Mouse (Mus musculus): Measurements from ENCODE around the gene Rela.

Rela gene

GRCm38 (mm10) chr19:5636036-5636570, 1.2 kb upstream of the Rela start:
- no peak for DNase-seq (ENCODE audit: low read depth, low spot score)

GRCm38 (mm10) chr19:5636571-5637041, 677 bp upstream of the Rela start:
- no peak for DNase-seq (ENCODE audit: low read depth, low spot score)

- DNase-seq (ENCODE audit: low read depth, low spot score): no peak
Measured at GRCm38 (mm10) chr19:5638416-5639005, 1.2 kb downstream of the Rela start.

DNA sequence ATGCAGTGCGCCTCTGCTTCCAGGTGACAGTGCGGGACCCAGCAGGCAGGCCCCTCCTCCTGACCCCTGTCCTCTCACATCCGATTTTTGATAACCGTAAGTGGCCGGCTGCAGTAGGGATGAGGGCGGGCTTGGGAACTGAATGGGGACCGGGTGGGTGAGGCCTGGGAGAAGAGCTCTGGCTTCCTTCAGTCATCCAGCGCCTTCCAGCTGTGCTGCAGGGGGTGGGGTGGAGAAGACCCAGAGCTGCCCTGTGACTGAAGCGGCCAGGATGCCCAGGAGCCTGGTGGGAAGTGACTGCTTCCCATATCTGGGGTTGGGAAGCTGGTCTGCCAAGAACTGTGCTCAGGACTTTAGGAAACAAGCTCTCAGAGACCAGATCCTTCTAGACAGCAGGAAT, 3.1 kb downstream of the Rela start:
- DNase-seq (ENCODE audit: low read depth, low spot score): no peak

GRCm38 (mm10) chr19:5641021-5641420, 3.7 kb downstream of the Rela start:
- no peak for DNase-seq (ENCODE audit: low read depth, low spot score)

GRCm38 (mm10) chr19:5641641-5642040, 4.4 kb downstream of the Rela start:
- no peak for DNase-seq (ENCODE audit: low read depth, low spot score)

DNA sequence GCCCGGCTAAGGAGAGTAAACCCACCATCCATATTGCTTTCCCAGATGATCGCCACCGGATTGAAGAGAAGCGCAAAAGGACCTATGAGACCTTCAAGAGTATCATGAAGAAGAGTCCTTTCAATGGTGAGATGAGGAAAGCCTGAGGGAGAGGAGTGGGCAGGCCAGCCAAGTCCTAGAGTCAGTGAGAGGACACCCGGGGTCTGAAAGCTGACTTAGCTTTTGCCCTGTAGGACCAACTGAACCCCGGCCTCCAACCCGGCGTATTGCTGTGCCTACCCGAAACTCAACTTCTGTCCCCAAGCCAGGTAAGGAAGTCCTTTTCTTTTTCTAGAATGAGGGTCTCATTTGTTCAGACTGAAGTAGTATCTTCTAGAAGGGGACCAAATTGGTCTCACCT, 8.0 kb downstream of the Rela start:
- DNase-seq (ENCODE audit: low read depth, low spot score): no peak

DNA sequence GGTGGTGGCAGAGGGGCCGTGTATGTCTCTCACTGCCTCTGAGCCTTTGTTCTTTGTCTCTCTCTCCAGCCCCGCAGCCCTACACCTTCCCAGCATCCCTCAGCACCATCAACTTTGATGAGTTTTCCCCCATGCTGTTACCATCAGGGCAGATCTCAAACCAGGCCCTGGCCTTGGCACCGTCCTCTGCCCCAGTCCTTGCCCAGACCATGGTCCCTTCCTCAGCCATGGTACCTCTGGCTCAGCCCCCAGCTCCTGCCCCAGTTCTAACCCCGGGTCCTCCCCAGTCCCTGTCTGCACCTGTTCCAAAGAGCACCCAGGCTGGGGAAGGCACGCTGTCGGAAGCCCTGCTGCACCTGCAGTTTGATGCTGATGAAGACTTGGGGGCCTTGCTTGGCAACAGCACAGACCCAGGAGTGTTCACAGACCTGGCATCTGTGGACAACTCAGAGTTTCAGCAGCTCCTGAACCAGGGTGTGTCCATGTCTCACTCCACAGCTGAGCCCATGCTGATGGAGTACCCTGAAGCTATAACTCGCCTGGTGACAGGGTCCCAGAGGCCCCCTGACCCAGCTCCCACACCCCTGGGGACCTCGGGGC, 9.5 kb downstream of the Rela start:
- DNase-seq (ENCODE audit: low read depth, low spot score): no peak

DNA sequence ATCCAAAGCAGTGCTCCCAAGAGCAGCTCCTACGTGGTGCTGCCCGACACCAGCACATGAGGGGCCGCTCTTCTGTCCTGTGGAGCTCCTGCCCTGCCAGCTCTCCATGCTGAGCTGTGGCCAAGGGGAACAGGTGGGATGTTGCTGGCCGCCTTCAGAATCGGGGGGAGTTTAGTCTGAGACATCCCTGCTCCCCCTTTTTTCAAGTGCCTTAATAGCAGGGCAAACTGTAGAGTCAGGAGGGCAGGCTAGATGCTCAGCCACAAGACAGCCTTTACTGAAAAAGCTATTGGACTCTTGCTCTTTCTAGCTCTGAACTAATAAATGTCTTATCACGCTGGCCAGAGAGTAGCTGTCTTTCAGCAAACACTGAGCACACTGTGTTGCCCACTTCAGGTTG, 10.5 kb downstream of the Rela start:
- no peak for DNase-seq (ENCODE audit: low read depth, low spot score)

DNA sequence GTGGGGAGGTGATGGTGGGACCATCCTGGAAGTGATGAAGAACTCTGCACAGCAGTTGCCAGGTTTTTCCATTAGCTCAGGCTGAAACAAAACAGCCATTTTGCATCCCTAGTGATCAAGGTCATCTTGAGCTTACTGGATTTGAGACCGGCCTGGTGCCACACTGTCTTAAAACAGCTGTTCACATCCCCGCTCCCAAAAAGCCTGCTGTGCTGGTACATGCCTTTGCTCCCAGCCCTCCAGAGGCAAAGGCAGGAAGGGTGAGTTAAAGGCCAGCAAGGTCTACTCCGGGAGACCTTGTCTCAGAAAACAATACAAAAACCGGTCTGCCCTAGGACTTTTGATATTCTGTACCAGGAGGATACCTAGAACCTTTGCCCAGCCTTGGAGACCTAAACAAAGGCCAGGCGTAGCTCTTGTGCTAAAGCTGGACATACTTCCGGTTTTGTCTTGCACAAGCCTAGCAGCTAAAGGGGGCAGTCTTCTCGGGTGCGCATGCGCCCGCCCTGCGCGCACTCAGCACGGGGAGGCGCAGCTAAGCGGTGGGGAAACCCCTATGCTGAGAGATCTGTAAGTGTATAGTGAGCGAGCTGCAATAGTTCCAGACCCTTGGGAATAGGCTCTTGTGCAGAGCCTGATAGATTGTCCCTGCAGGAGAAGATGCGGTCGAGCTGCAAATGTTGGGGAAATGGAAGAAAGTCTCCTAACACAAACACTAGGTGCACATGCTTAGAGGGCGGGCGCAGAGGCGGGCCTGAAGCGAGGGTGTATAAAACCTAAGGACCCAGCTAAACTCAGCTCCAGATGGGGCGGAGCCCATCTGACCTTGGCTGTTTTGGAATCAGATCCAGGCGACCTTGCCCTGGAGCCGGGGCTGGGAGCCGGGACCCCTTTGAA, 11.4 kb downstream of the Rela start:
- DNase-seq (ENCODE audit: low read depth, low spot score): peak; percentile 32

DNA sequence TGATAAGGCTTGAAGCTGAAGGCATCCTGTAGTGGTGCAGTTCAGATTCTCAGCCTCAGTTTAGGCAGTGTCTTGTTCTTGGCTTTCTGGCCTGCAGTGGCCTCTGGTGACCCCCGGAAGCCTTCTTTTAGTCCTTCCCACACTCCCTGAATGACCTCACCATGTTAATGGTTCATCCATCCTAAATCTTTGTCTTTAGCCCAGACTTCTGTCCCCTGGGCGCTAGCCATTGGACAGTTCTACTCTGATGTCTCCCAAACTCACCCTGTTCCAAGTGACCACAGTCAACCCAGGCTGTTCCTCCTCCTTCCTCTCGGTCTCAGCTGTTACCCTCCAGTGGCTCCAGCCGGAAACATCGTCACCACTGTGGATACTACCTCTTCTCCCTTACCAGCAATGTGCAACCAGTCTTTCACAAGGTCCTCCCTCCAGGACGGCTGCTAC, 12.0 kb downstream of the Rela start:
- no peak for DNase-seq (ENCODE audit: low read depth, low spot score)

DNA sequence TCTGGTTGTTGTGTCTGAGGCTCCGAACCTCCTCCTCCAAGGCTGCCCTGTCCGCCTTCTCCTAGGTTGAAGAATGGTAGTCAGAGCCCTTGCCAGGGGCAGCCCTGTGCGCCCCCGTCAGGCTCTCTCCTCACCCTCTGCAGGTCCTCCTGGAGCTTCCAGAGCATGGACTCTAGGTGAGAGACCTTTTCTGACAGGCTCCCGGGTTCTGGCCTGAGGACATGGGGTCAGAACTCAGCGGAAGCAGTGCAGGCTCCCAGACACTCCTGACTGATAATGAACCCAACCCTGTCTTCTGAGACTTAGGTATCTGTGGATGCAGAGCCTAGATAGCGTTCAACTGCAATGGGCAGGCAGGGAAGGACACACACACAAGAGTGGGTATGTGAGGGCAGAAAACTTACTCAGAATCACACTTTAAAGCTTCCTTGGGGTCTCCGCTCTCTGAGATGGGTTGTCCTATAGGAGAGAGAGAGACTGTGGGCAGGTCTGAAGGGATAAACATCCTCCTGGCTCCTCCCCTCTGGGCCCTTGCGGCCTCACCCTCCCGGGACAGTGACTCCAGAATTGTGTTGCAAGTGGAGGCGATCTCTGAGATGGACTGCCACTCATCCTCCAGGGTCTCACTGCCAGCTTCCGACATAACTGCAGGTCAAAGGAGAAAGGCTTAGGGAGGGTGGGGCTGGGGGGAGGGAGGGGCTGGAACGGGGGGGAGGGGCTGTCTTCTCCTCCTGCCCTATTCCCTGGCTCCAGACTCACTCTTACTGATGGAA, 14.4 kb downstream of the Rela start:
- no peak for DNase-seq (ENCODE audit: low read depth, low spot score)

DNA sequence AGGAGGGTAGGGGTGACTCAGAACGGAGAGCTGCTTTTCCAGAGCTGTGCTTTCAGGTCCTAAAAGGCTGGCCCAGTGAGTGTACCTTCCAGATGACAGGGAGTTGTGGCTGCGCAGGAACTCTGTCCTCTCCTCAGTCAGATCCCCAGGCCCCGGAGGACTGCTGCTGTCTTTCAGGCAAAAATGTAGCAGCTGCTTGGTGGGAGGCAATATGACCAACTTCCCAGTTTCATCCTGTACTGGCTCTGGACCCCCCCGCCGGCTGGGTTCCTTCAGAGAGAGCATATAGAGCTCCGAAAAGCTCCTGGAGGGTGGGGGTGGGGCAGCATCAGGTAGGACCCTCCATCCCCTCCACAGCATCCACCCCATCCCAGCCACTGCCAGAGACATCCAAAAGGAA, 15.3 kb downstream of the Rela start:
- no peak for DNase-seq (ENCODE audit: low read depth, low spot score)

DNA sequence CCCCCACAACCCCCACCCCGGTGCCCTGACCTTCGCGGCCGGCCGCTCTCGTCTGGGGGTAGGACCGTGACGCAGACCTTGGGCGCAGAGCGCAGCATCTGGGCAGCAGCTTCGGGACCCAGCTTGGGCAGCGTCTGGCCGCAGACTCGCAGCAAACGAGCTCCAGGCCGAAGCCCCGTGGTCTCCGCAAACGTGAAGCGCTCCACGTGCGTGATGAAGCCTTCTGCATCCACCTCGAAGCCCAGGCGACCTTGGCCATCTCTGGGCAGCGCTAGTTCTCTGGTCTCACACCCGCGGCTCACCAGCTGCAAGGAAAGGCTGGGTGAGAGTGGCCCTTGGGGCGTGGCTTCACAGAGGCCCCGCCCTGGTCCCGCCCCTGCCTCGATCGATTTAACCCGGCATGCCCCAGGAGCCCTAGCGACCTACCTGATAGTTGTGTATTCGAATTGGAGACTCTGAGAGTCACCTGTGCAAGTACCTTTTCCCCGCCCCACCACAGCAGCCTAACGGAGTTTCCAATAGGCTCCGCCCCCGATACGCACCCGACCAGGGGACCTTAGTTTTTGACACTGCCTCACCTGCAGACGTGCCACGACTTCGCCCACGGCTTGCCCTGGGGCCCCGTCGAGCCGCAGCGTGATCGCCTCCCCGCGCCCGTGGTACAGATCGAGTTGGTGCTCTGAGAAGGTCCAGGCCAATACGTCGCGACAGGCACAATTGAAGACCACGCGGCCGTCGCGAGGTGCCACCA, 16.9 kb downstream of the Rela start:
- no peak for DNase-seq (ENCODE audit: low read depth, low spot score)

- DNase-seq (ENCODE audit: low read depth, low spot score): no peak
Measured at GRCm38 (mm10) chr19:5654720-5655298, 17.5 kb downstream of the Rela start.

DNA sequence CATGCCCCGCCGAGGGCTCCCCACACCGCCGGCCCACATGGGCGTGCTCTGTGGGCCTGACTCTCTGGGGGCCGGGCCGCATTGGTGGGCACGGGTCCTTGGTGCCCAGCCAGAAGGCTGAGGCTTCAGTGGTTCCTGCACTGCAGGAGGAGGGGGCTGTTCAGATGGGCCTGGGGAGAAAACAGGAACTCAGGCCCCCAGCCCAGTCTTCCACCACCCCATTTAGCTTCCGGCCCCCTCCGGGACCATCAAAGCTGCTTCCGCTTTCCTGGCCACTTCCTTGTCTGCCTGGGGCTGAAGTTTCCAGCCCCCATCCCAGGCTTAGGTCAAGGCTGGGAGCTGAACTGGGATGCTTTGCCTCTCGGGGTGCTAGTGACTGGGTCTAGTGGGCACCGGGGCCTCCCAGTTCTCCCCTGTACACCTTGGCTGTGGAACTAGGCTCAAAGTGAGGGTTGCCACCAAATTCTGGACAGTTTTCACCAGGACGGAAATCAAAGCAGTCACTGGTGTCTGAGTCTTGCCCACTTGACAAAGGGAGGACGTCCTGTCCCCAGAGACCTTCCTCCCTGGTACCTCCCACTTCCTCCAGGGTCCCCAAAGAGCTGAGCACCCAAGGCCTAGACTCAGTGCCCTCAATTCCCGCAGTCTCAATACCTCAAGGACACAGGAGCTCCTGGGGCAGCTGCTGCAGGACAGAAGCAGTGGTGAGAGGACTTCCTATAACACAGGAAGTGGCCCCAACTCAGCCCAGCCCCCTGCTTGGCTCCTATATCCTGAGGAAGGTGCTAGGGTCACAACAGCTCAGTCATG, 23.9 kb downstream of the Rela start:
- DNase-seq (ENCODE audit: low read depth, low spot score): no peak

DNA sequence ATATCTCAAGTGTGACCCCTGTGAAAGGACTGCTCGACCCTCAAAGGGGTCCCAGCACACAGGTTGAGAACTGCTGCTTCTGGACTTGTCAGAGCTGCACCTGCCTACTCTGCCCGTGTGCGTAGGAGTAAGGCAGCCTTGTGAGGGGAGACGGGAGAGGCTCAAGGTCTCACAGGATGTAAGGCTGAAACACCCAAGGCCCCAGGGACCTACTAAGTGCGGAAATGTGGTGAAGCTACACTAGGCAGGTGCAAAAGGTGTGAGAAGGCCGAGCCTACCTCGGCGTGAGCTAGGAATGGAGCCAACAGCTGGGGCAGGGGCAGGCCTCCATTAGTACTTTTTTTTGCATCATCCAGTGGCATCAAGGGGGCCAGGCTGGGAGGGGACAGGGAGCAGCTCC, 25.0 kb downstream of the Rela start:
- no peak for DNase-seq (ENCODE audit: low read depth, low spot score)

DNA sequence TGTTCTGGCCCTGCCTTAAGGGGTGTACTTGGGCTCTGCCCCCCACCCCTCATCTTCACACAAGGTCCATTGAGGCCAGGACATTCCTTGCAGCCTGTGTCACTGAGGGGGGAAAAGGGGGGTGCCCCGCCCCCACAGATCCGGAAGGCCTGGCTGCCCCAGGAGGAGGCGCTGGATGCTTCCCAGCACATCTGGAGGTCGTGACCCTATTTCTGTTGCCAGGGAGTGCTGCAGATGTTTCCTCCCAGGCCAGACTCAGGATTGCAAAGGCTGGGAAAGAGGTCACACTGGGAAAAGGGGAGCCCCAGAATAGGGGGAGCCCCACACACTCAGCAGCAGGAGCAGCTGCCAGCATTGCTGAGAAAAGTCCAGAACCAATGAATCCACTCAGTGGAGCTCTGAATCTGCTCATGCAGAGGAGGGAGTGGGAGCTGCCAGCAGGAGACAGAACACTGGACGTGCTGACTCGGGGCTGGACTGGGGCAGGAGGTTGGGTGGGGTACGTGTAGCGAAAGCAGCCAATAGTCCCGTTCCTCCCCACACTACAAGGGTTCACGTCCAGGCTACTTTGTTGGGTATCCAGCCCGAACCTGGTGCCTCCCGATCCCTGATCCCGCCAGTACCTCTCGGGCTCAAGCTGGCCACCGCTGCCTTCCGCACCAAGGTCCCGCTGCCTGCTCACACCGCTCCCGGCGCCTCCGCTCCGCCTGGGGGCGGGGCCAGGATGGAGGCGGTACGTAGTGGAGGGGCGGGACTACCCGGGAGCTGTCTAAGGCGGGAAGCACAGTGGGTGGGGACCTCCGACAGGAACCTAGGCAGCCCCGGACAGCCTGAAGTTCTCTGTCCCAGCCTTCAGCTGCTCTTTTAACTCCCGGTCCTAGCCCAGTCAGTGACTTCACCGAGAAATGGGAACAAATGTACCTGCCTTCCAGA, 26.0 kb downstream of the Rela start, which contains the start of gene Sipa1:
Gene Sipa1, minus strand, starts transcription at position 727 of the 933 bp plus-strand sequence.
- no peak for DNase-seq (ENCODE audit: low read depth, low spot score)
